Mouse (Mus musculus) skeletal muscle tissue, adult 2 months (tissue): ENCODE results near the gene Afap1.

Source experiments
- DNase-seq: peaks from one replicate; pipeline ENCODE4 v3.0.0-alpha.2; 2012; ENCODE audit warnings: low read depth, low spot score

The Afap1 gene

DNA sequence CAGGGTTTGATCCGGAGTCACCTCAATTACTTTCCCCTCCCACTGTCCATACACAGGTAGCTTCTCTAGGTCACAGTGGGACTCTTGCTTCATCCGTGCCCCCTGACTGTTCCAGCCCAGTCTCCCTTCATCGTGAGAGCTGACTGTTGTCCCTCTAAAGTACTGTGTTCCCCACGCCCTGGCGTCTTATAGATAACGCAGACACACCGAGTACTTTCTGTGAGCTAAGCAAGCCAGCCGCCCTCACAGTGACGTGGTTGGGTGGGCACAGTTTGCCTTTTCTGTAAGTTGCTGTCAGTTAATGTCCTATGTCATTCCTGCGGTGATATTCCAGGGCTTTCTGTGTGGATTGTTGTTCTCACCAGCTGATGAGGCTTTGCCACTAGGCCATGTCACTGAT lies 39.9 kb downstream of the Afap1 start:
- DNase-seq, result no peak

DNA sequence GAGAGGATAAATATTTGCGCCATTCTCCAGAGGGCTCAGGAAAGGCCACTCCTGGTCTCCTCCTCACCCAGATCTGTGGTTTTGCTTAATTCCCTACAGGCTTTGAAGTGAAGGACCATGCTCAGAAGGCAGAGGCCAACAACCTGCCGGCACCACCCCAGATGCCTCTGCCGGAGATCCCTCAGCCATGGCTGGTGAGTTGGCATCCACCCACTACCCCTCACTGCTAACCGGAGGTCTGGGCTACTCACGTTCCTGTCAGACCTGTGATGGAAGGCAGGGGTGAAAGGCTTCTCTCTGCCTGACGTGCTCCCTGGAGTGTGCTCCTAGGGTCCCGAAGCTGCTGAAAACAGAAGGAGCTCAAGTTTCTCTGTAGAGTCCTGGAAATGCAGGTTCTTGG lies 42.8 kb downstream of the Afap1 start:
- no peak for DNase-seq

DNA sequence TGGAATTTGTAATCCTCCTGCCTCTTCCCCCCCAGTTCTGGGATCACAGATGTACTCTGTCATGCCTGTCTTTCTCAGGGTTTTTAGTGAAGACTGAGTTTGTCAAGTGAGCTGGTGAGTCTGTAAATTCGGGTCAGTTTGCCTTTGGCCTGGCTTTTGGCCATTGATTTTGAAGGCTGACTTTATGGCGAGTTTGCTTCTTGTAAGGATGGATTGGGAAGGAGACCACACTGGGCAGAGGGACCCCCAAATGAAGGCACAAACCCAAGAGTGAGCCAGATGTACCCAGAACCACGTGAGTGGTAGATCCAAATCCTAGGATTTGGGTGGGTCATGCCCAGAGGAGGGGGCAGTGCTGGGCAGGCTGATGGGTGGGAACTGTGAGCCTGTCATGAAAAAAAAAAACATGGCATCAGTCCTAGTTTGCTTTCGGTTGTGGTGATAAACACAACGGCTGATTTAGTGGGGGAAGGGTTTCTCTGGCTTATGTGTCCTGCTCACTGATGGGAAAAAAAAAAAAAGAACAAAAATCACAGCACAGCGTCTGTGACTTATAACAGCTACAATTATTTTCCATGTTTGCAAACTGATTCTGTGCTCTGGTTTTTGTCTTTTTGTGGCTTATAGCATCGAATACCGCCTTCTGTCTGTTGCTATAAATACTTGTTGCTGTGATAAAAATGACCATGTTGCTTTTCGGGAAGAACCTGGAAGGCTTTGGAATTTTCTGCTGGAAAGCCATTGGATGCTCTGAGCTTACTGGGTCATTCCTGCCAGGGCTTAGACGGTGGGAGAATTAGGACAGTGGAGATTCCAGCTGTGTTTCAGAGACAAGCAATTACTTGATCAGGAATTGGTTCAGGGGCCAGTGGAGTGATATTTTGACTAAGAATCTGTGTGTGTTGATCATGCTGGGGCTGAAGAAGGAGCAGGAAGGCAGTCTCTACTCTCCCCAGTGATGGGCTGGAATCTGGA lies 45.4 kb downstream of the Afap1 start:
- no peak for DNase-seq

DNA sequence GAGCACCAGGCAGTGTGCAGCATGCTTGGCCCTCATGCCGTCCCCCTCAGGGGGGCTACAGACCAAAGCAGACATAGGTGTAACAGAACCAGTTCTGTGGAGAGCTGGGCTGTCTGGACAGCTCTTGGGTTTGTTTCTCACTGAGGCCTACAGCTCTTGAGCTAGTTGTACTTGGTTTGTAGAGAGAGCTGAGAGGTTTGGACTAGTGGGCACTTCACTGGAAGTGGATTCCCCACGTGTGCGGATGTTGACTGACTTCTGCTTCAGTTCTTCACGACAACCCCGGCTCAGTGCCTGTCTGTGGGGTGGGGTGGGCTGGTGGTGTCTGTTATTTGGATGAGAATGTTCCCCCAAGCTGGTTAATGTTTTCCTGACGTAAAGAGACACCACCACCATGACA lies 46.8 kb downstream of the Afap1 start:
- DNase-seq, result no peak

DNA sequence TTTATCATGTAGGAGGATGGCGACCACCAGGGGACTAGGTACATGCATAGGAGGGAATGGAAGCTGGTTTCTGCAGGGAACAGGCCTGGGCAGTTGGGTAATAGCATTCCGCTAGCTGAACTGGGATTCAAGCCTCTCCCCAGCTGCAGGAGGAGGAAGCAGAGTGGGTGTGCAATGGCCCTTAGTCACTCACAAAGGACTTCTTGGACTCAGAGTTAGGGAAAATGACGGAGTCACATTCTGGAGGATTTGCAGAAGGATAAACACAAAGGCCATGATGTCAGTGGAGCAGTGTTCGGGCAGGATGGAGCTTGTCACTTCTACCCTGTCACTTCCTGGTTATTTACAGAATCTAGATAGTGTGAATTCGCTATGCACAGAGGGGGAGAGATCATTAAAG lies 50.4 kb downstream of the Afap1 start:
- peak; percentile 62 for DNase-seq

DNA sequence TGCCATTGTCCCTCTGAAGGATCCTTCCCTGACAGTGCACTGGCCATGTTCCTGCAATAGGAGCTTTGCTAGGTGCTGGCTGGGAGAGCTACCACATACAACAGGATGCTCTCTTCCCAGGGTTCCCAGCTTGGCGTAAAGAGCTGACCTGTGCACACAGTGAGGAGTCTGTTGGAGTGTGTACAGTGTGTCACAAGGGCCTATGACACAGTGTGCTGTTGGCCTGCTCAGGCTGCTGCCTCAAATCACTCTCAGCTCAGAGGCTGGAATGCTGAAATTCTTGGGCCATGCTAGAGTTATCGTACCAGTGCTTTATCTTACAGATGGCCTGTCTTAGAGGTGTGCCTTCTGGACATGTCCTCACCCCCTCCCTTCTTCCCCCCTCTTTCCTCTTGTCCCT lies 53.7 kb downstream of the Afap1 start:
- no peak for DNase-seq

DNA sequence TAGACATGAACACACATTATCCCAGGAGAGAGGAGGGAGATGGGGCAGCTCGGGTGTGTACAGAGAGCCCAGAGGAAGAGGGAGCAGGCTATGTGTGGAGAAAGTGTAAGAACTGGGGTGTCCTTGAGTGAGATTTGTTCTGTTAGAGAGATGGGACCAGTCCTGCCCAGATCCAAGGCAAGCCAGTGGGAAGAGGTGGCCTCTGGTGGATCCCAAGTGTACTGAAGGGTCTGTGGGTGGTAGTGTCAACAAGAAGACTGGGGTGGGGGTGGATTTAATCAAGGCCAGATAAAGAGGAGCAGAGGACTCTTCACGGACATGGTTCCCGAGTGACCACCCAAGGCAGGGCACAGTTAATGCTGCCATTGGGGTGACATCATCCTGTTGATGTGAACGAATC lies 54.3 kb downstream of the Afap1 start:
- no peak for DNase-seq

DNA sequence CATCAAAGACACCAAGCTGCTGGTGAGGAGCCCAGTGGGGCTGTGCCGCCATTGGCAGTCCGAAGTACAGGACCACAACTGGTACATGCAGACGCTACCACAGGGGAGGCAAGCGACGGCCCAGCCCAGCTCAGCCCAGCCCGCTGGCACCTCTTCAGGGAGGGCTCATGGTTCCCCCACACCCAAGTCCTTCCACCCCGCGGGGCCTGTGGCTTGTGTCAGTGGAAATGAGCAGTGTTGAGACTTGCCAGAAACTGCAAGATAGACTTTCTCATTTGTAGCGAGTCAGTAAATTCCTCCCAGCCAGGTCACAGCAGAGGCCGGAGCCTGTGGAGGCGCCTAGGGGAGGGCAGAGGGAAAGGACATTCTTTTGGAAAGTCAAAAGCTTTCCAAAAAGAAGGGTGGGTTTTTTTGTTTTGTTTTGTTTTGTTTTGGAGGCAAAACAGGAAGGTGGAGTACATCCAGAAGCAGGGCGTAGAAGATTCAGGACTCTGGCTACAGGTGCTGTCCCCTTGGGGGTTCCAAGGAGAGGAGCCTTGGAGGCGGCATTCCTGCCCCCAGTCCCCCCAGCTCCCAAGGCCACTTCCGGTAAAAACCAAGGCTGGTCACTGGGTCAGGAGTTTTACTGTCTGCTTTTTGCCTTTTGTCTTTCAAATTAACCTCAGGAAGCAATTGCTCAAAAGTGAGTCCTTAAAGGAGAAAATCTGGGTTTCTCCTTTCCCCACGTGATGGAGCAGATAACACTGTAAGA lies 55.3 kb downstream of the Afap1 start:
- DNase-seq, result peak; percentile 47

DNA sequence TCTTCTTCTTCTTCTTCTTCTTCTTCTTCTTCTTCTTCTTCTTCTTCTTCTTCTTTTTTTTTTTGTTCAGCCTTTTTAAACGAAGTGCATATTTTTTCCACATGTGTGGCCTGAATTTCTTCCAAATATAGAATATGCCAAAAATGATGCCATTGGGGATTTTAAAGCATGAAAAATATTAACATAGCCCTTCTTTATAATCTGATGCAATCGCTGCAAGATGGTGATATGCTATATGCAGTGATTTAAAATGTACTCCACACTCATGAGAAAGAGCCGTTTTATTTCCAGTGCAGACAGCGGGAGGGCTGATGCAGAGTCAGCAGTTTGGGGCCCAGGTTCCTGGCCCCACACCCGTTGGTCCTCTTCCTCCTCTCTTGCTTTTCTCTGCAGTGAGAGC lies 55.9 kb downstream of the Afap1 start:
- DNase-seq, result no peak

DNA sequence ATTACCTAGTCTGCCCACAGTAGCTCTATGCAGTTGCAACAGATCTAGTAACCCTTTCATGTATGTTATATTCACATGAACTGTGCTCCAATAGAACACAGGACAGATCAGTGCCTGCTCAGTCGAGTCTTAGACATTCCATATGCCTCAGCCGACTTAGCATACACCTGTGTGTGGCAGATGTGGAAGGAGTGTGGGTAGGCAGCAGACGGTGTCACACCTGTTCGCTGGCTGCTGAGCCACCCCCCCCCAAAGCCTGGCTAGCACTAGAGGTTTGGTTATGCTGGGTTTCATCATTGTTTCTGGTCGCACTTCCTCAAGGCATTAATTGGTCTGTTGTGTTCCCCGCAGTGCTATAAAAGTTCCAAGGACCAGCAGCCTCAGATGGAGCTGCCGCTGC lies 57.4 kb downstream of the Afap1 start:
- DNase-seq, result no peak

DNA sequence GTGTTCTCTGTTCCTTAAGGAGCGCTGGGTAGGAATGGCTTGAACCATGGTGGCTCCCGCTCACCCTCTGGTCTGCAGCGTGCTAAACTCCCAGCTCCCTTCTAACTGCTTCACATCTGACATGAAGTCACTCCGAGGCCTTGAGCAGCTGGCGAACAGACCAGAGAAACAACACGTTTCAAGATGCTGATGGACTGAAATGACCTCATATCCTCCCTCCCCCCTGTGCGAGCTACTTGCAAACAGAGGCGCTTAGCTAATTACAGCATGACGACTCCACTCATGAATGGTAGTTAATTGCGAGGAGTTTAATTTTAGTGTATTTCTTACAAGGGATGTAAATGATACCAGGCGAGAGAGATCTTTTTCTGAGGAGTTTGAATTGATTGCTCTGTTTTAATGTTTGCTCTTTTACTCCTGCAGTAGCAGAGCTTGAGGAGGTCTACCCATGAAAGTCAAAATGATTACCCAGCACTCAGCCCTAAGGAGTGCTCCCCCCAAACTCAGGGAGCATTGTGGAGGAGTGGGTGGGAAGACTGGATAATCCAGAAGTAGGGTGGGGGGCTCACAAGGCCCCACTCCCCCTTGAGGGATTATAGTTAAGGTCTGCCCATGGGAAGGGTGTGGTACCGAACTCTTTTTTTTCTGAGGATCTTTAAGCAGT lies 61.1 kb downstream of the Afap1 start:
- DNase-seq, result peak; percentile 43

DNA sequence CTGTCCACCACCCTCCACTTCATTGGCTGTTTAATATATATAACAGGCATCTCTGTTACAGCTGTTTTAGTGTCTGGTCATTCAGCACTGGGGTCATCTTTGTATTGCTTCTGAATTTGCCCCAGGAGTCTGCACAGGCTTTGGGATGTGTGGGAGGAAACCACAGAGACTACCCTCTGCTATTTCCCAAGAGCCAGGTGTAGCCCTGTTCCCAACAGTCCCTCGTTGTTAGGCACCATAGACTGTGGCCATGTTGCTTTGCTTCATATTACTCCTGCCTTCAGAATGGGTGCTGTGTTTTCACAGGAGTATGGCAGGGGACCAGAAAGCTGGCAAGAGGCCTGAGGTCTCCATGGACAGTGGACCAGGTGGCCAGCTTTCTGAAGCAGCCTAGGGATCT lies 63.1 kb downstream of the Afap1 start:
- DNase-seq, result no peak

DNA sequence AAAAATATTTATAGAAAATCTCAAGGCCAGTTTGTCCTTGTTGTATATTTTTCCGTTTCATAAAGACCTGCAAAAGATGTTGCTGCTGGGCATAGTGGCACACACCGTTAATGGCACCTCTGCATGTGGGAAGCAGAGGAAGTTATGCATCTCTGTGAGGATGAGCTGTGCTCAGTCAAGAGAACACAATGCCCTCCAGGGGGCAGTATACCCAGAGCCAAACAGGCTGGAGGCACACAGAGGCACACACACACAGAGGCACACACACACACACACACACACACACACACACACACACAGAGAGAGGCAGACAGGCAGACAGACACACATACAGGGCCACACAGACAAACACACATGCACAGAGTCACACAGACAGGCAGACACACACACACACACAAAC lies 65.6 kb downstream of the Afap1 start:
- DNase-seq, result no peak

DNA sequence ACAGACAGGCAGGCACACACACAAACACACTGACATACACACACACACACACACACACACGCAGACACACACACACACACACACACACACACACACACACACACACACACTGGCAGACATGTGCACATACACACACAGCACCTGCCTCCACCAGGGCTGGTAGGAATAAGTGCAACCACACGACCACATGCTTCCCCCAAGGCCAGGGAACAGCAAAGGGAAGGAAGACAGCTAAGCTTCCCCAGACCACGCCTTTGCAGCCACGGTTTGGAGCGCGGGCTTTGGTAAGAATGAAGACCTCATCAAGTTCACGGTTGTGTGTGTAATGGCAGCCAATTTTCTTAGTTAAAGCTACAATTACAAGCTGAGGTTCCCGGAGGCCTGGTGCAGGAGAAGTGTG lies 67.0 kb downstream of the Afap1 start:
- DNase-seq, result no peak

DNA sequence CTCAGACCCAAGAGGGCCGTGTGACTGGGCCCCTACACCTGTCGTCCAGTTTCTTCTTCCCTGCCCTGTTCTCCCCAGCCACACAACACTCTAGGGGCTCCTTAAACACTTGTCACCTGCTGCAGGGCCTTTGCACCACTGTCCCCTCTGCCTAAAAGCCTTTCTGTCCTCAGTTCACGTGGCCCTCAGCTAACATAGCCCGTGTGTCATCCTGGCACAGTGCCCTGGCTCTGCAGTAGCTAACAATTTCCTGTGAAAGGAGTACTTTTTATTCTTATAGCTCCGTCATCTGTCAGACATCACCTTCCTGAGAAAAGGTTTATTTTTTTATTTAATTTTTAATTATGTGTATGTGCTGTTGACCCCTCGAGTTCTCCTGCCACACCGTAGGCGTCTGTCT lies 68.2 kb downstream of the Afap1 start:
- DNase-seq, result no peak

DNA sequence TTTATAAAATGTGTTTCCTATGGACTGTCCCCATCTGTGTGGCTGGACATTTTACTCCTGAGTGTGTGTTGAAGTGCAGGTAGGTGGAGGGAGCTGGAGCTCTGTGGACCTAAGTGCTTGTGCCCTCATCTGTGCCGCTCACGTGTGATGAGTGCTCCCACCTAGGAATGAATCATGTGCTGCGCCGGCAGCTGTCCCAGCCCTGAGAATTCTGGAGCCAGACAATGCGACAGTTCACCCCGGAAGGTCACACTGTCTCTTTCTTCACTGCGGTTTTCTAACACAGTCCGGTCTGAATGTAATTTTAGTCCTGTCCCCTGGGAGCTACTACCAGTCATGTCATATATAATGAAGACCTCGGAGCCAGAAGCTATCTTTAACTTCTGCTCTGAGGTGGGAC lies 70.5 kb downstream of the Afap1 start:
- DNase-seq, result no peak

DNA sequence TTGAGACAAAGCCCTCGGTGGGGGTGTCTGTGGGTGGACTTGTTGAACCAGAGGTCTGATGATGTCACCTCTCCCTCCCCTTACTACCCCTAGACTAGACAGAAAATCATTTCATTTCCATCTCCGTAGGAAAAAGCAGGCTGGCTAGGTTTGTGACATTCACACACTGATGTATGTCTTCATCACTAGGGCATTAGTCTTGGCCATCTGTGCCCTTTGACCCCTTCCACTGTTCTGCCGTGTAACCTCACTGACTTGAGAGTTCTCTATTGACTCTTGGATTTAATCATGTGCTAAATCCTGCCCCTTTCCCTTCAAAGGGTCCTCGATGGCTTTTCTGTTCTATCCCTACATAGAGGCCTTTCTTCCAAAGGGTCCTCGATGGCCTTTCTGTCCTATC lies 71.9 kb downstream of the Afap1 start:
- DNase-seq, result no peak

DNA sequence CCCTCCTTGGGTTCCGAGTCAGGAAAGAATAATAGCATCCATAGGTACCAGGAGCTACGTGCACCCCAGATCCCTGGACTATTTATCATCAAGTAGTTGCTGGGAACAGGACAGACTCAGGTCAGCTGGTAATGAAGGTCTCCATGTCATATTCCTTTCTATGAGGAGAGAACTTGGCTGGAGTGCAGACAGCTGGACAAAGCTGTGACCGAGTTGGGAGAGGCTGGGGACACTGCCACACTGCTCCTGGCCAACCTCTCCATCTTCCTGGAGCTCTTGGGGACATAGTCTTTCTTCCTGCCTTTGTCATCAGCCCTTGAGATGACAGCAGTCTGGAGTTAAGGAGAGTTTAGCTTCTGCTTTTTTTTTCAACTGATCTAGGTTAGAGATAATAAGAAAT lies 76.7 kb downstream of the Afap1 start:
- no peak for DNase-seq

DNA sequence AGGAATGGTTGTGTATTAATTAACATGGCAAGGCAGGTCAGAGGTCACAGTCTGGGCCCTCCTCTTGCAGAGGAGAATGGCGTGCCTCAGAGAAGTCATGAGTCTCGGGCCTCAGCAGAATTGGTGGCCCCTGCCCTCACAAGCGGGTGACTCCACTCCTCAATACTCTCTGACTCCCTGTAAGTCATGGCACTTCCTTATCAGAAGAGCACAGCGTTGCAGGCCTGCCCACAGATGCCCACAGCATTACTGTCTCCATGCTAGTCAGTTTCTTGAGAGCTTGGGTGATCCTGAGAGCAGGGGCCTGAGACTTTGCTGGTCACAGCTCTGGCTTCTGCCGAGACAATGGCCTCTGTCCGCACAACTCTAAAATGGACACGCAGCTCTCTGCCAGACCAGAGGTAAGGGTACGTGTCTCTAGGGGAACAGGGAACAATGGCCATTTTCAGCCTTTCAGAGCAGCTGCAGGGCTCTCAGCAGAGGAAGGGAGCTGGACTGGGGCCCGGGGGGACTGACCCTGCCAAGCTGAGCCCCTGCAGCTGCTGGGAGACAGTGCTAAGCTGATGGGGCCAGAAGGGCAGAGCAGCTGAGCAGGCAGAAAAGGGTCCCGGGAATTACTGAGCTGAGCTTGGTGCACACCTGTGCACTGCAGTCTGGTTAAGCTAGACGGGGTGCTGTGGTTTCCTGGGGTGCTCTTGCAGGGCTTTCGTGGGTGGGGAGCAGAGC lies 77.4 kb downstream of the Afap1 start:
- DNase-seq, result no peak

DNA sequence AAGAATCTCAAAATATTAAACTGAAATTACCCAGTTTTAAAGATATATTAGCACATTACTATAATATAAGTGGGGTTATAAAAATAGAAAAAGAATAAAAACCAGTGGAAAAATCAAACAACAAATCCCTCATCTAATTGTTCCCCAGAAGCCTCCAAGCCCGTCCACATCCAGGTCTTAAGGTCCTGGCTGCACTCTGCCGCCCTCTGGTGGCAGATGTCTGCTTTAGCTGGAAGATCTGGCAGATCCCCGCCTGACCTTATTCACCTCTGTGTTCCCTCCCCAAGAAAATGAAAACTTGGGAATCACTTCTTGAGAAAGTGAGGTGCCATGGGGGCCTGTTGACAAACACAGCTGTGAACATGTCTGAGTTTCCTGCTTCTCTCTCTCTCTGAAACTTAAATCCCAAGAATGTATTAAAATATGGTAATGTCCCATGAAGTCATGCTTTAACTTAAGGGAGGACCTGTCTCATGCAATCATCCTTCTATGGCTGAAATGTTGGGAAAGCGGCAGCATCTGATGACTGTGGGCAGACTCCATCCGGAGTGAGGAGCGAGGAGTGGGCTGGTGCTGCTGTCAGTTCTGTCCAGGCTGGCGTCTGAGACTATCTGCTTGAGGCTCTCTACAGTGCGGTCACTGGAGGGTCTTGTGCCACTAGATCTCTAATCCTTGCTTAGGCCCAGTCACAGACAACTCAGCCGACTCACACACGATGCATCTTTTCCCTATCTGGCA lies 78.9 kb downstream of the Afap1 start:
- peak; percentile 76 for DNase-seq

DNA sequence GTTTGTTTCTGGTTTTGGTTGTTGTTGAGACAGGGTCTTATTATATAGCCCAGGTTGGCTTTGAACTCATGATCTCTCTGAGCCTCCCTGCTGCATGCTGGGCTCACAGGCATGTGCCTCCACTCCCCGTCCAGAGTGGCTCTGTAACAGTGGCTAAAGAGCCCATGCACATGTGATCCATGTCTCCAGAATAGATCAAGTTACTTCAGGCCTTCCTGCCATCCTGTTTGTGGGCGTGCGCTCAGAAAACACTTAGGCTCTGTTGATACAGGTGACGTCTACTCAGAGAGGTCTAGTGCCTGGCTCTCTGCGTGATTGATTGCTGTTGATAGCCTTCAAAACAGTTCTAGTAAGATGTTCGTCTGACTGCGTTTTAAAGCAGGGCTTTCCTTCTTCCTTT lies 79.6 kb downstream of the Afap1 start:
- no peak for DNase-seq
